In genomic region chr13:28948541-28948940, GRCm38 (mm10) we compare ENCODE assay signal across 7 mouse cellular contexts. TPM values are rescaled to one million over a fixed set of nuclear protein-coding genes. Genes with fewer than 3 reads are reported as not detected.
DNase-seq lines count a peak whose midpoint lies in the region; ATAC-seq and TF ChIP-seq lines count a peak whose summit lies in the region.

No protein-coding gene starts in this region.

- peak overlapping the region; percentile 49 for H3K4me2 ChIP-seq in limb, embryonic 11.5 days (ENCODE audit: low read depth, severe bottlenecking)
- peak overlapping the region; percentile 87 for H3K4me2 ChIP-seq in midbrain, embryonic 16.5 days (ENCODE audit: low read length)

- ATAC-seq in limb, embryonic 11.5 days (ENCODE audit: insufficient number of reproducible peaks, low FRiP score, low TSS enrichment, low read depth): no peak
- ATAC-seq in midbrain, embryonic 16.5 days: no peak

- no peak for TF ChIP-seq CTCF in left cerebral cortex, adult 2 months (IDR thresholded peaks at IDR 0.05)

- no peaks in the 10 kb centered on the region for H3K27me3 ChIP-seq in limb, embryonic 11.5 days (ENCODE audit: control insufficient read depth, insufficient read depth, low read length)
- no peaks in the 10 kb centered on the region for H3K27me3 ChIP-seq in midbrain, embryonic 16.5 days (ENCODE audit: control insufficient read depth, insufficient read depth, low read depth, low read length)

- H3K4me3 ChIP-seq in left cerebral cortex, adult 2 months: peak overlapping the region; percentile 79
- H3K4me3 ChIP-seq in limb, embryonic 11.5 days (ENCODE audit: low read depth, low read length): peak overlapping the region; percentile 33
- peak overlapping the region; percentile 51 for H3K4me3 ChIP-seq in midbrain, embryonic 16.5 days (ENCODE audit: low read depth, low read length)

- peak overlapping the region; percentile 93; the same call in 1 of the 2 replicates for H3K27ac ChIP-seq in left cerebral cortex, adult 2 months
- peak overlapping the region; percentile 68 for H3K27ac ChIP-seq in limb, embryonic 11.5 days (replicated peaks; ENCODE audit: low read depth, low read length)
- H3K27ac ChIP-seq in midbrain, embryonic 16.5 days (ENCODE audit: low read length): peak overlapping the region; percentile 93

- H3K9me3 ChIP-seq in limb, embryonic 11.5 days (ENCODE audit: control insufficient read depth, low read length): no peaks in the 10 kb centered on the region; the same call in 1 of the 2 replicates
- H3K9me3 ChIP-seq in midbrain, embryonic 16.5 days (replicated peaks; ENCODE audit: control insufficient read depth, low read length, poor library complexity, severe bottlenecking): no peaks in the 10 kb centered on the region

- H3K36me3 ChIP-seq in limb, embryonic 11.5 days (ENCODE audit: control insufficient read depth, insufficient read depth, low read length): no peaks in the 10 kb centered on the region
- H3K36me3 ChIP-seq in midbrain, embryonic 16.5 days (ENCODE audit: control insufficient read depth, insufficient read depth, low read length): no peaks in the 10 kb centered on the region

- DNase-seq in left cerebral cortex, adult 2 months (ENCODE audit: extremely low spot score in 1 of 2, low spot score in 2 of 2): peak; percentile 34 to 36
- DNase-seq in left cerebral cortex, adult 18-20 months (ENCODE audit: low spot score in 2 of 2): no peak
- peak; percentile 78 for DNase-seq in embryo, embryonic 10.5 days (ENCODE audit: low spot score)
- DNase-seq in heart, postnatal 10 days: peak; percentile 63 to 75
- DNase-seq in limb, embryonic 11.5 days (ENCODE audit: low spot score): peak; percentile 79
- peak; percentile 38 to 51 for DNase-seq in thymus, postnatal 10 days (ENCODE audit: low spot score in 2 of 2)

- H3K9ac ChIP-seq in limb, embryonic 11.5 days (ENCODE audit: low read length): peak overlapping the region; percentile 39; the same call in 1 of the 2 replicates
- H3K9ac ChIP-seq in midbrain, embryonic 16.5 days (ENCODE audit: low read depth, low read length): peak overlapping the region; percentile 74

- intact Hi-C loops in left cerebral cortex, adult 2 months (cut with DNase I): loop anchor here (2.0 kb wide), 1 partner anchor 228 kb away; no protein-coding TSS in a partner anchor
- intact Hi-C loops in heart, postnatal 10 days (cut with DNase I): no loop called here

- whole genome bisulfite sequencing in limb, embryonic 11.5 days: 4% methylated on average over 10 of the region's 10 CpGs
- WGBS in midbrain, embryonic 16.5 days: under 1% methylated on average over 10 of the region's 10 CpGs

- H3K4me1 ChIP-seq in limb, embryonic 11.5 days (ENCODE audit: control insufficient read depth, insufficient read depth, low read length): peaks cover 6% of the 10 kb centered on the region
- H3K4me1 ChIP-seq in midbrain, embryonic 16.5 days (ENCODE audit: control insufficient read depth, insufficient read depth, low read length): peaks cover 24% of the 10 kb centered on the region

RNA-seq across cellular contexts. Expression of gene Sox4, which starts 5.0 kb away (rescaled TPM):
- 10 to 100 TPM; 17.2 to 19.8 TPM for total RNA-seq in left cerebral cortex, adult 2 months (2021)
- 10 to 100 TPM; 13.7 to 15.5 TPM for total RNA-seq in left cerebral cortex, adult 18-20 months (2021)
- total RNA-seq in heart, postnatal 10 days (2021): 100 to 1,000 TPM in 1 of 2 experiments, 10 to 100 TPM in 1; 58.8 to 129 TPM
- 114 and 117 TPM in 2 replicates for polyA plus RNA-seq in limb, embryonic 11.5 days (2014; fragmentation: Nextera tagmentation; extraction: Ambion mirVana)
- polyA plus RNA-seq in midbrain, embryonic 16.5 days (2015; fragmentation: Nextera tagmentation; extraction: Ambion mirVana): 158 and 160 TPM in 2 replicates

Comparison
In these comparisons a context has a peak if more than half of its experiments do, and no peak if none do; other contexts are left out.
1. DNase-seq: peak in left cerebral cortex, adult 2 months (2 of 2), embryo, embryonic 10.5 days (single experiment), heart, postnatal 10 days (2 of 2), limb, embryonic 11.5 days (single experiment) and thymus, postnatal 10 days (2 of 2); none in left cerebral cortex, adult 18-20 months (0 of 2).
2. Peak in every context shown above with its lines, with median percentiles within 50 percentile points of each other: H3K27ac ChIP-seq and H3K4me3 ChIP-seq.